Mouse (Mus musculus) neural tube, embryonic 15.5 days (tissue): ENCODE data around the gene Nacc2. TPM values are rescaled to one million over a fixed set of nuclear protein-coding genes. Genes with fewer than 3 reads are reported as not detected.

Source experiments
- ATAC-seq: fragments of 200-750 bp; cut with Nextera tagmentation; 2 replicates; pipeline ENCODE4 v1.8.0; 2017; ENCODE audit warnings: mild to moderate bottlenecking, moderate TSS enrichment, moderate library complexity; ENCODE audit not compliant: low FRiP score
- H3K27ac ChIP-seq: fragments of 300-500 bp; sonication (generic); replicated peaks from 2 replicates; pipeline ENCODE4 v1.5.1; 2015; ENCODE audit warnings: mild to moderate bottlenecking, inconsistent platforms
- H3K27me3 ChIP-seq: fragments of 300-500 bp; sonication (generic); replicated peaks from 2 replicates; pipeline ENCODE4 v1.6.1; 2015; ENCODE audit warnings: inconsistent platforms
- H3K36me3 ChIP-seq: fragments of 300-500 bp; sonication (generic); 2 replicates; pipeline ENCODE4 v1.6.1; 2015; ENCODE audit warnings: inconsistent platforms
- H3K4me1 ChIP-seq: fragments of 300-500 bp; sonication (generic); 2 replicates; pipeline ENCODE4 v1.6.1; 2015; ENCODE audit warnings: inconsistent platforms
- H3K4me2 ChIP-seq: fragments of 300-500 bp; sonication (generic); 2 replicates; pipeline ENCODE4 v1.6.1; 2015; ENCODE audit warnings: inconsistent platforms, mild to moderate bottlenecking, moderate library complexity
- H3K4me3 ChIP-seq: fragments of 300-500 bp; sonication (generic); replicated peaks from 2 replicates; pipeline ENCODE4 v1.5.1; 2015; ENCODE audit warnings: mild to moderate bottlenecking, inconsistent platforms
- H3K9ac ChIP-seq: fragments of 300-500 bp; sonication (generic); replicated peaks from 2 replicates; pipeline ENCODE4 v1.6.1; 2015; ENCODE audit warnings: mild to moderate bottlenecking, inconsistent platforms
- H3K9me3 ChIP-seq: fragments of 300-500 bp; sonication (generic); replicated peaks from 2 replicates; pipeline ENCODE4 v1.6.1; 2016; ENCODE audit warnings: inconsistent platforms
- WGBS: fragments of 180-500 bp; shearing (Covaris S2); methylation state at CpG from one replicate; pipeline ENCODE4 v1.1.7; 2015; ENCODE audit warnings: mixed read lengths; 5-methylcytosine and 5-hydroxymethylcytosine counted together
- polyA plus RNA-seq: library from polyadenylated mRNA; unstranded; fragments of >200 nt; fragmentation: Nextera tagmentation; extraction: Ambion mirVana; gene quantifications from 2 replicates; pipeline ENCODE4 v1.2.1, GENCODE M21; 2015

Nacc2 gene
- polyA plus RNA-seq, 1 experiment from 2014 or later: 22.9 TPM

GRCm38 (mm10) chr2:26118584-26119309 is 4.3 kb downstream of the Nacc2 start:
- Histone ChIP-seq H3K4me3 (no peak overlapping the region), H3K27me3 (peaks cover 34% of the 10 kb centered on the region), H3K36me3 (no peaks in the 10 kb centered on the region), H3K4me1 (peaks cover 33% of the 10 kb centered on the region), H3K27ac (peak overlapping the region; percentile 42), H3K4me2 (no peak overlapping the region), H3K9me3 (no peaks in the 10 kb centered on the region), H3K9ac (0 out of 2 replicates have a peak overlapping the region, but pooled peaks have one; percentile 1)
- ATAC-seq: 0 out of 2 replicates have a peak, but pooled peaks have one; percentile 29
- WGBS: 46% methylated on average over 4 of the region's 4 CpGs

DNA sequence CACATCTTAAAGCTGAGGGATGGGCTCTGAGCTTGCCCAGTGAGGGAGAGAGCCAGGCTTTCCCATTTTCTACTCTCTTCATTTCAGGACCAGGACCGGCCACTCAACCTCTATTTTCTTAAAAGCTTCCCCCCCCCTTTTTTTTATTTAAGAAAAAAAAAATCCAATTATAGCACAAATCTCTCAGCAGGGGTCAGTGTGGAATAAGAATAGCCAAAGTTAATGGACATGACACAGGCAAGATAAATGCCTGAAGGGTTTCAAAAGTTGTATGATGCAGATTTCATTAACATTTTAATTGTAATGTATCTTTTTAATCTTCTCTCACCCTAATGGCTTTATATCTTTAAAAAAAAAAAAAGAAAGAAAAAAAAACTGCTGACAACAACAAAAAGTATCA is 5.4 kb downstream of the Nacc2 start:
- Histone ChIP-seq H3K9ac (no peak overlapping the region), H3K4me1 (peaks cover 24% of the 10 kb centered on the region), H3K4me3 (no peak overlapping the region), H3K36me3 (no peaks in the 10 kb centered on the region), H3K4me2 (no peak overlapping the region), H3K27ac (no peak overlapping the region), H3K9me3 (no peaks in the 10 kb centered on the region), H3K27me3 (peaks cover 26% of the 10 kb centered on the region)
- 74% methylated on average over 1 of the region's 1 CpGs for WGBS
- ATAC-seq: no peak

DNA sequence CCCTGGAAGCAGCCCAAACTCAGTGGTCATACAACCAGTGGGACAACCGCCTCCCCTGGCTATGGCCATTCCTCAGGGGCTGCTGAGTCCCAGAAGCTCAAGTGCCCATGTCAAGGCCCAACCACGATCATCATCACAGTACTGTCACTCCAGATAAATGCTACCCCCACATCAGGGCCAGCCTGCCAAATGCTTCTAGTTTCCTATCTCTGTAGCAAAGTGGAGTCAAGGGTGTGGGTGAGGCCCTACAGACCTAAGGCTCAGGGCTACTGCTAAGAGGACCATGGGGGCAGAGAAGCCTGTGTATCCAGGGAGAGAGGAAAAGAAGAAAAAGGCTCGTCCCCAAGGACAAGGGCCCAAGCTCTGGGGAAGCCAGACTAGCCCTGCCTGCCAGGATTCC is 6.5 kb downstream of the Nacc2 start:
- H3K9ac ChIP-seq: no peak overlapping the region
- 72% methylated on average over 3 of the region's 3 CpGs for WGBS
- H3K4me1 ChIP-seq: peaks cover 17% of the 10 kb centered on the region
- no peak for ATAC-seq
- H3K27me3 ChIP-seq: peaks cover 16% of the 10 kb centered on the region
- no peak overlapping the region for H3K27ac ChIP-seq
- no peaks in the 10 kb centered on the region for H3K9me3 ChIP-seq
- H3K4me2 ChIP-seq: no peak overlapping the region
- H3K36me3 ChIP-seq: no peaks in the 10 kb centered on the region
- H3K4me3 ChIP-seq: no peak overlapping the region

GRCm38 (mm10) chr2:26115215-26115614 is 7.8 kb downstream of the Nacc2 start:
- WGBS: 92% methylated on average over 6 of the region's 6 CpGs
- ATAC-seq: no peak
- H3K27ac ChIP-seq: no peak overlapping the region

DNA sequence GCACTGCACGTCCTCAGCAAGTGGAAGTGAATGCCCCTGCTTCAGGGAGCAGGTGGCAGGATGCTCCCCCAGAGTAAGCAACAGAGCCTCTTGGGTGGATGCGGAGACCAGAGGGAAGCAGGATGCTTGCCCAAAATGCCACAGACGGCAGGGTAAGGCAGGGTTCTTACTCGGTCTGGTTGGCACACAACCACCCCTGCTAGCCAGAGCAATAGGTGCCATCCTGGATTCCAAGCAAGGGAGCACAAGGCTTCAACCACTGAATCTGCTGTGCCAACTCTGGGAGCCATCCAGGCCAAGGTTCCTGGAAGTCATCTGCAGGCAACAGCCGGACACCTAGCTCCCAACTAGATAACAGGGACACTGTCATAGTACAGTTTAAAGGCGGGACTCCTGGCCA is 14.8 kb downstream of the Nacc2 start:
- 56% methylated on average over 6 of the region's 6 CpGs for WGBS

More at GRCm38 (mm10) chr2:26115215-26115614, 7.8 kb downstream of the Nacc2 start:
- H3K4me3 ChIP-seq: no peak overlapping the region
- H3K4me1 ChIP-seq: peaks cover 14% of the 10 kb centered on the region
- no peak overlapping the region for H3K9ac ChIP-seq
- H3K27me3 ChIP-seq: peaks cover 3% of the 10 kb centered on the region; the same call in 1 of the 2 replicates
- no peak overlapping the region for H3K4me2 ChIP-seq
- no peaks in the 10 kb centered on the region for H3K36me3 ChIP-seq
- no peaks in the 10 kb centered on the region for H3K9me3 ChIP-seq

GRCm38 (mm10) chr2:26107011-26107410 is 16.0 kb downstream of the Nacc2 start:
- no peaks in the 10 kb centered on the region for H3K36me3 ChIP-seq
- no peak overlapping the region for H3K27ac ChIP-seq
- H3K9me3 ChIP-seq: no peaks in the 10 kb centered on the region
- WGBS: 90% methylated on average over 8 of the region's 8 CpGs
- ATAC-seq: no peak
- H3K4me1 ChIP-seq: peaks cover 15% of the 10 kb centered on the region
- no peak overlapping the region for H3K4me2 ChIP-seq
- no peak overlapping the region for H3K4me3 ChIP-seq
- no peaks in the 10 kb centered on the region for H3K27me3 ChIP-seq
- H3K9ac ChIP-seq: no peak overlapping the region

More for the DNA sequence above, 14.8 kb downstream of the Nacc2 start:
- H3K9me3 ChIP-seq: no peaks in the 10 kb centered on the region
- no peak overlapping the region for H3K4me2 ChIP-seq
- ATAC-seq: no peak
- H3K4me3 ChIP-seq: no peak overlapping the region
- H3K27me3 ChIP-seq: no peaks in the 10 kb centered on the region
- no peaks in the 10 kb centered on the region for H3K36me3 ChIP-seq
- H3K9ac ChIP-seq: no peak overlapping the region
- no peak overlapping the region for H3K27ac ChIP-seq
- H3K4me1 ChIP-seq: peaks cover 15% of the 10 kb centered on the region

DNA sequence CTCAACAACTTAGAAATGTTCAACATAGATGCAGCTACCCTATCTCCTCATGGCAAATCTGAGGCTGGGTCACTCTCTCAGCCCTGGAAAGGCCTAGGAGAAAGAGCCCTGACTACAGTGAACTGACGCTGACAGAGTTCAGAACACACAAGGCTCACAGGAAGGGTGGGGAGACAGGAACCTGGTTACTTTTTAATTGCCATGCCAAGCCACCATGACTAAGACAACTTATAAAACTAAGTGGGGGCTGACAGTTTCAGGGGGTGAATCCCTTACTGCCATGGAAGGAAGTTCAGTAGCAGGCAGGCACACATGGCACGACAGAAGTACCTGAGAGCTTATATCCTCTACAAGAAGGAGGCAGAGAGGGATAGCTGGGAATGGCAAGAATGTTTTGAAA is 16.8 kb downstream of the Nacc2 start:
- WGBS: 82% methylated on average over 2 of the region's 2 CpGs
- Histone ChIP-seq H3K27ac (no peak overlapping the region), H3K27me3 (no peaks in the 10 kb centered on the region), H3K4me1 (peaks cover 15% of the 10 kb centered on the region), H3K4me2 (no peak overlapping the region), H3K9ac (no peak overlapping the region), H3K36me3 (no peaks in the 10 kb centered on the region), H3K4me3 (no peak overlapping the region), H3K9me3 (no peaks in the 10 kb centered on the region)
- no peak for ATAC-seq

DNA sequence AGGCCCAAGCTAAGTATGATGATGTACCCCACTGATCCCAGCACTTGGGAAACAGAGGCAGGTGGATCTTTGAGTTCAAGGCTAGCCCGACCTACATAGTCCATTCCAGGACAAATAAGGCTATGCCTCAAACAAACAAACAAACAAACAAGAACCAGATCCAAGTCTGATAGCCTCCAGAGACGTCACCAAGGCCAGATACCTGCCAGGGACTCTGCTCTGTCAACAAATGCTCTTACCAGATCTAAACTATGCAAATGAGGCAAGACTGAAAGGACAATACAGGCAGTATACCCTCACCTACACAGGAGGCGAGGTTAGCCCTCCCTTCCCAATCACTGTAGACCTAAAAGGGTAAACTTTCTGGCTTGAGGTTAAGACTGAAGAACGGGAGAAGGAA is 22.7 kb downstream of the Nacc2 start:
- WGBS: 73% methylated on average over 4 of the region's 4 CpGs
- Histone ChIP-seq H3K36me3 (no peaks in the 10 kb centered on the region), H3K9me3 (no peaks in the 10 kb centered on the region), H3K4me1 (peaks cover 6% of the 10 kb centered on the region), H3K4me3 (no peak overlapping the region), H3K4me2 (no peak overlapping the region), H3K9ac (no peak overlapping the region), H3K27me3 (no peaks in the 10 kb centered on the region), H3K27ac (no peak overlapping the region)
- no peak for ATAC-seq

DNA sequence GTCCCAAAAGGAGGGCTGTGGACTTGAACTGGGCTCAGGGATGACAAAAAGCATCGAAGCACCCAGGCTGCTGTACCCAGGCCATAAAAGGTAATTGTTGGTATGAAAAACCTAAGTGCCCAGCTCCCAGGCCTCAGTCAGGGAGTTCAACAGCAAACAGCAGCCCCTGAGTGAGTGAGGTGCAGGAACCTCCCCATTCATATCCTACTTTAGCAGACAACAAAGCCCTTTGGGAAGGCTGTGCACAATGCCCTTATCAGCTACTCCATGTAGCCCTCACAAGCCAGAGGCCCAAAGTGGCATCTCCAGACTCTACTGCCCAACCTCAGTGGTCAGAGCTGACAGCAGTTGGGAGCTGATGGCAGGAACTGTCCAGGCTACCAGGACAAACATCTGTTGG is 23.2 kb downstream of the Nacc2 start:
- no peak overlapping the region for H3K4me3 ChIP-seq
- H3K27me3 ChIP-seq: no peaks in the 10 kb centered on the region
- no peak overlapping the region for H3K27ac ChIP-seq
- WGBS: 72% methylated on average over 1 of the region's 1 CpGs
- H3K9me3 ChIP-seq: no peaks in the 10 kb centered on the region
- H3K9ac ChIP-seq: no peak overlapping the region
- no peak for ATAC-seq
- H3K4me2 ChIP-seq: no peak overlapping the region
- no peaks in the 10 kb centered on the region for H3K36me3 ChIP-seq
- peaks cover 6% of the 10 kb centered on the region for H3K4me1 ChIP-seq

- Histone ChIP-seq H3K4me2 (no peak overlapping the region), H3K27me3 (no peaks in the 10 kb centered on the region), H3K36me3 (no peaks in the 10 kb centered on the region), H3K4me3 (no peak overlapping the region), H3K4me1 (peaks cover 6% of the 10 kb centered on the region), H3K27ac (no peak overlapping the region), H3K9me3 (no peaks in the 10 kb centered on the region), H3K9ac (no peak overlapping the region)
- 84% methylated on average over 5 of the region's 5 CpGs for WGBS
- no peak for ATAC-seq
These were observed 23.8 kb downstream of the Nacc2 start for GRCm38 (mm10) chr2:26099260-26099659.

DNA sequence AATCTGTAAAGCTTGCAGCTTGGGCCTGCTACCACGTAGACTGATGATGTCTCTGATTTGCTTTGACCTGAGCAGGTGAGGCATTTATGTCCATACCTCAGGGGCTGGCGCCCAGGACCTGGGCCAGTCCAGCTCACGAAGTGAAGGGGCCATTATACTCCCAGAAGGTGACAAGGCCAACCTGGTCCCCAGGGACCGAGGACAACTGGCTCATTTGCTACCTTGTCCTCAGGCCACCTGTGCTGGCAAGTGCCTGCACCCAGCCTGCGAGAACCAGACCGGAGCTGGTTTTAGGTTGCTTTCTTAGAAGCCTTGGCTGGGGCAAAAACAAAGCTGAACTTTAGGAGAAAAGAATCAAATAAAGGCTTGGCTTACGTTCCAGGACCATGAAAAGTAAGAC is 29.1 kb downstream of the Nacc2 start:
- Histone ChIP-seq H3K27me3 (no peaks in the 10 kb centered on the region), H3K9me3 (no peaks in the 10 kb centered on the region), H3K36me3 (no peaks in the 10 kb centered on the region), H3K27ac (no peak overlapping the region), H3K9ac (no peak overlapping the region; the same call in 1 of the 2 replicates), H3K4me3 (no peak overlapping the region), H3K4me1 (peaks cover 56% of the 10 kb centered on the region), H3K4me2 (no peak overlapping the region)
- 80% methylated on average over 7 of the region's 7 CpGs for WGBS
- no peak for ATAC-seq

DNA sequence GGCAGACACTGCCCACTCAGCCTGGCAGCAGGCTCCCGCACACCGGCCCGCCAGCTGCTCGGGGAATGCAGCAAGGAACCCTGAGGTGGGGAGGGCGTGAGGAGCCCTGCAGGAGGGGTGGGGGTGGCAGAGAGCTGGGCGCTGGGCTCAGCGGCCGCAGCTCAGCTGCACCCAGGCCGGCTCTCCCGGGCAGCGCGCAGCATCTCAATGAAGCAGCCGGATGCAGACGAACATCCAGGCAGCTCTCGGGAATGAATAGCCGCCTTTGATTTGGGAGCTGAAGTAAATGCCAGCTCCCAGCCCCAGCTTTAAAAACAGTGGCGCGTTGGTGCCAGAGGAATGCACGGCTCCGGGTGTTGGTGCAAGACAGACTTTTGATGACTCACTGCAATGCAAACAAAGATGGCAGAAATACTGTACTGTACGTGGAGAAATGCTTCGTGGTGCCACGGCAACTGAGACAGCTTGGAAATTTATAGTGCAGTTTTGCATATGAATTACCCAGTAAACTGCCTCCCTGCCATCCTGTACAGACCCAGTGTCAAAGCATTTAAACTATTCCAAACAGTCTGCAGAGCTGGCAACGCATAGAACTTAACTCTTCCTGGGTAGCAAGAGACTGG is 31.1 kb downstream of the Nacc2 start:
- H3K4me2 ChIP-seq: peak overlapping the region; percentile 95
- H3K4me3 ChIP-seq: peak overlapping the region; percentile 69
- no peaks in the 10 kb centered on the region for H3K9me3 ChIP-seq
- H3K36me3 ChIP-seq: no peaks in the 10 kb centered on the region
- H3K27me3 ChIP-seq: no peaks in the 10 kb centered on the region
- ATAC-seq: peak; percentile 80
- peaks cover 57% of the 10 kb centered on the region for H3K4me1 ChIP-seq
- WGBS: 1% methylated on average over 23 of the region's 24 CpGs
- peak overlapping the region; percentile 73 for H3K9ac ChIP-seq
- peak overlapping the region; percentile 89 for H3K27ac ChIP-seq
